Mouse (Mus musculus) cerebellum, adult (tissue): Measurements from ENCODE around the gene Ankrd36.
"Not testable (repeated sequence)": the region's sequence is repeated elsewhere in the genome, so short reads cannot be mapped to it uniquely, and the experiment has no call there.

Experiments
- ATAC-seq: cut with Nextera tagmentation; 2 replicates; pipeline ENCODE4 v1.9.2; 2017; ENCODE audit warnings: mild to moderate bottlenecking, moderate library complexity, mixed read lengths; ENCODE audit not compliant: insufficient number of reproducible peaks, low FRiP score, low TSS enrichment

Ankrd36 gene

GRCm38 (mm10) chr11:5544709-5545108 is 24.8 kb upstream of the Ankrd36 start:
- ATAC-seq, result not testable (repeated sequence)

- no peak for ATAC-seq
Measured at GRCm38 (mm10) chr11:5545457-5545856, 24.0 kb upstream of the Ankrd36 start.

GRCm38 (mm10) chr11:5546693-5547092 is 22.8 kb upstream of the Ankrd36 start:
- no peak for ATAC-seq

GRCm38 (mm10) chr11:5551430-5551829 is 18.1 kb upstream of the Ankrd36 start:
- no peak for ATAC-seq

- no peak for ATAC-seq
Measured at GRCm38 (mm10) chr11:5551931-5552330, 17.6 kb upstream of the Ankrd36 start.

GRCm38 (mm10) chr11:5560273-5560672 is 9.2 kb upstream of the Ankrd36 start:
- ATAC-seq, result no peak

GRCm38 (mm10) chr11:5562625-5563268 is 6.7 kb upstream of the Ankrd36 start:
- no peak for ATAC-seq

GRCm38 (mm10) chr11:5563898-5564297 is 5.6 kb upstream of the Ankrd36 start:
- no peak for ATAC-seq

- no peak for ATAC-seq
Measured at GRCm38 (mm10) chr11:5565596-5565995, 3.9 kb upstream of the Ankrd36 start.

- no peak for ATAC-seq
Measured at GRCm38 (mm10) chr11:5566506-5566905, 3.0 kb upstream of the Ankrd36 start.

GRCm38 (mm10) chr11:5567654-5568053 is 1.8 kb upstream of the Ankrd36 start:
- ATAC-seq, result no peak

GRCm38 (mm10) chr11:5568082-5568481 is 1.4 kb upstream of the Ankrd36 start:
- ATAC-seq, result no peak

- ATAC-seq, result no peak
Measured at GRCm38 (mm10) chr11:5571856-5572255, 2.4 kb downstream of the Ankrd36 start.

- no peak for ATAC-seq
Measured at GRCm38 (mm10) chr11:5573821-5574220, 4.3 kb downstream of the Ankrd36 start.

- ATAC-seq, result no peak
Measured at GRCm38 (mm10) chr11:5575046-5575445, 5.6 kb downstream of the Ankrd36 start.

GRCm38 (mm10) chr11:5592336-5592735 is 22.9 kb downstream of the Ankrd36 start:
- ATAC-seq, result no peak

- no peak for ATAC-seq
Measured at GRCm38 (mm10) chr11:5595381-5595791, 25.9 kb downstream of the Ankrd36 start.

GRCm38 (mm10) chr11:5595792-5596191 is 26.3 kb downstream of the Ankrd36 start:
- ATAC-seq, result no peak

GRCm38 (mm10) chr11:5596756-5597155 is 27.3 kb downstream of the Ankrd36 start:
- ATAC-seq, result no peak

GRCm38 (mm10) chr11:5605421-5605820 is 35.9 kb downstream of the Ankrd36 start:
- no peak for ATAC-seq

GRCm38 (mm10) chr11:5611918-5612317 is 42.4 kb downstream of the Ankrd36 start:
- ATAC-seq, result not testable (repeated sequence)

GRCm38 (mm10) chr11:5614453-5614852 is 45.0 kb downstream of the Ankrd36 start:
- no peak for ATAC-seq

- ATAC-seq, result no peak
Measured at GRCm38 (mm10) chr11:5625101-5625500, 55.6 kb downstream of the Ankrd36 start.
